Mouse (Mus musculus): ENCODE measurements around the gene Ppil1. TPM values are rescaled to one million over a fixed set of nuclear protein-coding genes. Genes with fewer than 3 reads are reported as not detected.
"Not testable (repeated sequence)": the region's sequence is repeated elsewhere in the genome, so short reads cannot be mapped to it uniquely, and the experiment has no call there.

Gene Ppil1
- polyA plus RNA-seq, 2 experiments from 2014 or later, result 53.8 to 82.0 TPM

- ATAC-seq, result no peak
These were observed 12.2 kb downstream of the Ppil1 start for GRCm38 (mm10) chr17:29251608-29252390.

- ATAC-seq, result not testable (repeated sequence)
These were observed 13.0 kb downstream of the Ppil1 start for GRCm38 (mm10) chr17:29251006-29251405.

- no peak for ATAC-seq
These were observed 14.5 kb downstream of the Ppil1 start for GRCm38 (mm10) chr17:29249512-29249911.

DNA sequence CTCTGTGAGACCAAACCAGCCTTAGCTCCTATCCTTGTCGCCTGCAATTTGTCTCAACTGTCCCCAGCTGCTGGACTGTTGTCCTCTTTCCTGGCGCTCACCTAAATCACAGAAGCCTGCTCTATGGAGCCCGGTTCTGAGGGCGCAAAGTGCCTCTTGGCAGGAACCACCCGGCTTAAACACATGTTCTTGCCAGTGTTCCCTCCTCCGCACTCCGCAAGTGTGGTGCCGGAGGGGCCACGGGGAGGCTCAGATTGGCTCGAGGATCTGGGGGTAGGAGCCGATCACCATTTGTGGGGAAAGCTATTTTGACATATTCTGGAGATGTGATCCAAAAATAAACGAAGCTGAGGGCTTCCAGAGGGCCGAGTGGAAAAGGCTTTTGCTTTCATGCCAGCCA, 16.1 kb downstream of the Ppil1 start:
- ATAC-seq, result no peak

GRCm38 (mm10) chr17:29246602-29247001, 17.4 kb downstream of the Ppil1 start:
- ATAC-seq, result peak; percentile 40

- ATAC-seq, result no peak
These were observed 18.3 kb downstream of the Ppil1 start for GRCm38 (mm10) chr17:29245725-29246124.

DNA sequence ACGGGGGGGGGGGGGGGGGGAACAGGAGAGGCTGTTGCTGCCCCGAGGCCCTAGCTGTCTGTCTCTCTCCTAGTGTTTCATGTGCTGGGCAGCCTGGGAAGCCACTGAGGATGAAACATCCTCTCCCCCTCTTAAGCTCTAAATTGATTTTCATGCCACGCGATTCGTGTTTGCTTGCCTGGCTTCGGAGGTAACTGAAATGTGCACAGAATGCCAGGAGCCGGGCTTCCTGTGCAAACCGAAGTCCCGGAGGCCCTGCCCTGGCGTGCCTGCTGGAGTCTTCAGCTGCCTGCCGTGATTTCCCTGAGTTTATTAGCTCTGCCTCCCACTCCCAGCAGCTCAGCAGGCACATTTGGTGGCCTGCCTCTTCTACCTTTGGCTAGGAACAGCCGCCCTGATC, 19.1 kb downstream of the Ppil1 start:
- no peak for ATAC-seq

DNA sequence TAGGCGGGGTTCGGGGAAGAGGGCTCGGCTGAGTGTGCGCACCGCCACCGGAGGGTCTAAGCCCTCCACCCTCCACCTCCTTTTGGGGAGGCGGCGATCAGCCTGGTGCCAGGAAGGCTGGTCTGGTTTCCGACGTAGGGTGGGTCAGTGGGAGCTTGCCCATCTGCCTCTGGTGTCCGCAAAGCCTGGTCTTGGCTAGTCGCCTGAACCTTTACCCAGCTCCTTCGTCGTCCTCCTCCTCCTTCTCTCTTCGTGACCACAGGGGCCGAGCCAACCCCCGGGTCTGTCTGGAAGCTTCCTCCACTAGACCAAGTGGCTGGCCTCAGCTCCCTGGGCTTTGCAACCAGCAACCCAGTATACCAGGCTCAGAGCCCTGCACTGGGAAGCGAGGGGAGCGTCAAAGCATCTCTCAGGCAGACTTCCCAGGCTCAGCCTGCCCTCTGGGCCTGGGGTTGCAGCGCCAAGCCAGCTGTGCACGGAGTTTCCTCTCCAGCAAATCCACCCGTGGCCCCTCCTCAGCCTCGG, 25.5 kb downstream of the Ppil1 start:
- no peak for ATAC-seq

- ATAC-seq, result no peak
These were observed 26.1 kb downstream of the Ppil1 start, which contains the start of gene Cpne5 for GRCm38 (mm10) chr17:29237772-29238420. TSS of gene Cpne5 (minus strand) at chr17:29238167.

DNA sequence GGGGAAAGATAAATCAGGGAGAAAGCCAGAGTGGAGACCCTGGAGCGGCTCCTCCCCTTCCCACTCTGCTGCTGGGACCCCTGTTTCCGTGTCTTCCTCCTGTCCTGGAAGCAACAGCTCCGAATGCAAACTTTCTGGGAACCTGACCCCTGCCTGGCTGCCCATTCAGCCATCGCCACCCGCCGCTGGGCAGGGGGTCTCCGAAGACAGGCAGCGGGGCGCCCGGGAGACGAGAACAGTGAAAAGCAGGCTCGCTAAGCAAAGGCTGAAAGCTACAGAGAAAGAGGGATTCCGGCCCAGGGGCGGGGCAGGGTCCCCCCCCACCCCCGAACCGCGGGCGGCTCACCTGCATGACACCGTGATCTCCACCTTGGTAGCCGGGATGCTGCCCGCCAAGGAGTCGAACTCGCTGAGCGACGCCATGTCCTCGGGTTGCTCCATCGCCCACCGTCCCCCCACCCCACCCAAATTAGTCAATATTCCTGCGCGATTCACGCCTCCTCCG, 26.7 kb downstream of the Ppil1 start:
- ATAC-seq, result no peak

DNA sequence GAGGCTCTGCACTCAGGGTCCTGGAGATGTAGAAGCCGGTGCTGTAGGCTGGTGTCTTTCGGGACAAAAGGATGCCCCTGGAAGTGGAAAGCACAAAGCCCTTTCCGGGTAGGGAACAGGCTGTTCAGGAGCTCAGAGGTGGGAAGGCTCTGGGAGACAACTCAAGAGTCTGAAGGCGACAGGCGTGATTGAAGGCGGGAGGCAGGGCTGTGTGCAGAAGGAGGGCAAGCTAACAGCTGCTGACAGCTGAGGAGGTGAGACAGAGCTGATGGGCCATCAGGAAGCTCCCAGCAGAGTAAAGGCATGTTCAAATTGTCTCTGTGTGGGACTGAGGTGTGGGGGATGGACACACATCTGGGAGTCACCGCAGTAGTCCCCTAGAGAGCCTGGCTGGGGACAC, 27.9 kb downstream of the Ppil1 start:
- no peak for ATAC-seq

GRCm38 (mm10) chr17:29231109-29231508, 32.9 kb downstream of the Ppil1 start:
- no peak for ATAC-seq

GRCm38 (mm10) chr17:29220631-29221030, 43.4 kb downstream of the Ppil1 start:
- no peak for ATAC-seq

DNA sequence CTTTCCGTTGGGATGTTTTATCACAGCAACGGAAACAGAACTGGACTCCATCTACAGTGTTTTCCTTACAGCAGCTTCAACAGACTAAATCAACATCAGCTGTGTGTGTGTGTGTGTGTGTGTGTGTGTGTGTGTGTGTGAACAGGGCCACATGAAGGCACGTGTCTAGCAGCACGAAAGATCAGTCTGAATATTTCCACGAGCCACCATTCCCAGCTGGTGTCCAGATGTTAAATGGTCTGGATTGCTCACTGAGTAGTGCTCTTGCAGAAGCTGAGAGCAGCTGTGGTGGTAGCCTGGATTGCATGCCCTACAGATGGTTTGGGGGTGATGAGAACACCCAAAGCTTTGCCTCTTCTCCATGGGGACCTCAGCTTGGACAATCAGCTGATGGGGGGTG, 46.0 kb downstream of the Ppil1 start:
- no peak for ATAC-seq

DNA sequence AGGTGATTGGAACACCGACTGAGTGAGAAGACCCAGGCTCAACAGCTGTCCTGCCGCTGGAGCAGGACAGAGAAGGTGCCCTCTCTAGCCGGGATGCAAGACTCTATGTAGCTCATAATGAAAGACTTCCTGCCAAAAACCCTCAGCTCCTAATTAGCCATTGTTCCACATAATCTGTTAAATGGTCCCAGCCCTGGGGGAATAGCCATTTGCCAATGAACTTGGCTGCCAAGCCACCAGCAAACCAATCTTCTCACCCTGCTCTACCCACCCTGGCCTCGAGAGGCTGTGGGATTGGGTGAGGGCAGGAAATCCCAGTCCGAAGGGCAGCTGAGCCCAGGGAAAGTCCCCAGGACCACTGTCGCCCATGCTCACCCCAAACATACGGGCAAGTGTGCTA, 47.9 kb downstream of the Ppil1 start:
- ATAC-seq, result no peak

DNA sequence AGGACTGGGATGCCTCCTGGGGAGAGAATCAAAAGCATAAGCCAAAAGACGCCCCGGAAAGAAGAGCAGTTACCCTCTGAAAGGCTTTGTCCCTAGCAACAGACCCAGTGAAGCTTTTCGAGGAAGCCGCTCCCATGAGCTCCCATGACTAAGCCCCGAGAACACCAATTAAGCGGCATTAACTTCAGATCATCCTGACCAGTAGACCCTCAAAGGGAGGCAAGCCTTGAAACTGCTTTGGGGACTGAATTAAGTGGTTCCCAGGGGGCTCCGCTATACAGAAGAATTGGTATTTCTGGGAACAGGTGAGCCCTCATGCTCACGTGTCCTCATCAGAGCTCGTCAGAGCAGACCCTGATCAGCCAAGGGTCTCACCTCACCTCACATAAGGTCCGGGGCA, 49.3 kb downstream of the Ppil1 start:
- ATAC-seq, result no peak

DNA sequence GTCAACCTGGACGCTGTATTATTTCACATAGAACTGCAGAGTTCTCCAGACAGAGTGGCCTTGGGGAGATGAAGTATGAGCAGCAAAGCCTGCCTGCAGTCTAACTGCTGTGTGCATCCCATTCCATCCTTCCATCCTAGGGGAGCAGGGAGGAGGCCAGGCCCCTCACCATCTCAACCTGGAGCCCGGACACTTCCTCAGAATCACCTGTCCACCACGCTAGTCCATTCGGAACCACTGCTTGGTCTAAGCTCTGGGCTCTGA, 49.9 kb downstream of the Ppil1 start:
- no peak for ATAC-seq

GRCm38 (mm10) chr17:29213381-29214192, 50.4 kb downstream of the Ppil1 start:
- no peak for ATAC-seq

GRCm38 (mm10) chr17:29211836-29212235, 52.1 kb downstream of the Ppil1 start:
- ATAC-seq, result no peak

DNA sequence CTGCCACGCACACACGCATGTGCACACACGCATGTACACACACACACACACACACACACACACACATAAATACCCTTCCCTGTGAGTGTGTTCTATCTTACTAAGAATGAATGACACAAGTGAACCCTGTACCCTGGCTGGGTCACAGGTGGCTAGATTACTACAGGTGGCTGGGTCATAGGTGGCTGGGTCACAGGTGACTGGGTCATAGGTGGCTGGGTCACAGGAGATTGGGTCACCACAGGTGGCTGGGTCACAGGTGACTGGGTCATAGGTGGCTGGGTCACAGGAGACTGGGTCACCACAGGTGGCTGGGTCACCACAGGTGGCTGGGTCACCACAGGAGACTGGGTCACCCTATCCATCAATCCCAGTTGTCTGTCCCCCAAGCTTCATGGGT, 53.9 kb downstream of the Ppil1 start:
- ATAC-seq, result no peak

- ATAC-seq, result no peak
These were observed 57.9 kb downstream of the Ppil1 start for GRCm38 (mm10) chr17:29206052-29206451.

DNA sequence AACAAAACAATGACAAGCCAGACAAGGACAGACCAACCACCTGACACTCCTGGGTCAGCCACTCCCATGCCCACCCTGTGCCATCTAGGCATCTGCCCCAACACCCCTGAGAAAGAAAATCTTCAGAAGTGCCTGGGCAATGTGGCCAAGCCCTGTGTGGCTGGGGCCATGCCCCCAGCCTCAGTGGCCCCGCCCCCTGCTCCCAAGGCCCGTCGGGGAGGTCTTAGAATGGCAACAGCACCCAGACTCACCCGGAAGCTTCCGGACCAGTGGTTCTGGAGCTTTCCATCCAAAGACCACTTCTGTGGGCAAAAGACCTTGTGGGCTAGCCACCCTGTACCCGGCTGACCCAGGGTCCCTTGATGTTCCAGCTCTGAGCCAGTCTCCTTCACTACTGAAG, 61.4 kb downstream of the Ppil1 start:
- ATAC-seq, result no peak

Measured in activated CD4-positive, CD25-positive, alpha-beta regulatory T cell, adult 4 months (primary cell).